Mouse (Mus musculus): ENCODE measurements around the gene Sgpp1. TPM values are rescaled to one million over a fixed set of nuclear protein-coding genes. Genes with fewer than 3 reads are reported as not detected.
A peak's percentile ranks its signal among the peaks of the same experiment; 100 is the strongest.
"Not testable (repeated sequence)": the region's sequence is repeated elsewhere in the genome, so short reads cannot be mapped to it uniquely, and the experiment has no call there.

Sgpp1 gene
- polyA plus RNA-seq, 3 experiments from 2014 or later: 10.7 to 18.4 (median 12.1) TPM

DNA sequence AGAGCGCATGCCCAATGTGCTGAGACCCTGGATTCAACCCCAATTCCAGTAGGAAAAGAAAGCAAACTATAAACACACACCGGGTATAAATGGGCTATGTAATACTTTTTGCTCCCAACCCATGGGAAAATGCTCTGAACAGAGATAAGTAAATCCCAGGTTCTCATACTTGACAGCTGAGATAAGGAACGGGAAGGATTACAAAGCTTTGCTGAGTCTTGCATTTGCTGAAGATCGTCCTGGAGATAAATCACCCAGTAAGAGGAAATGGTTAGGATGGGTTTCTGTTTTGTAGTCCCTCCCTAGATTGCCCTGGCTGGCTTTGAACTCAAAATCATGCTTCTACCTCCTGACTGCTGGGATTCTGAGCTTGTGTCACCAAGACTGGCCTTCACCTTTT lies 48.2 kb downstream of the Sgpp1 start:
- no peak for ATAC-seq

DNA sequence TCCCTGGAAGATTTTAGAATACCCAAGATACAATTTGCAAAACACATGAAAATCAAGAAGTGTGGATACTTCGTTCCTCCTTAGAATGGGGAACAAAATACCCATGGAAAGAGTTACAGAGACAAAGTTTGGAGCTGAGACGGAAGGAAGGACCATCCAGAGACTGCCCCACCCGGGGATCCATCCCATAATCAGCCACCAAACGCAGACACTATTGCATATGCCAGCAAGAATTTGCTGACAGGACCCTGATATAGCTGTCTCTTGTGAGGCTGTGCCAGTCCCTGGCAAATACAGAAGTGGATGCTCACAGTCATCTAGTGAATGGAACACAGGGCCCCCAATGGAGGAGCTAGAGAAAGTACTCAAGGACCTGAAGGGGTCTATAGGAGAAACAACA lies 51.5 kb downstream of the Sgpp1 start:
- not testable (repeated sequence) for ATAC-seq

DNA sequence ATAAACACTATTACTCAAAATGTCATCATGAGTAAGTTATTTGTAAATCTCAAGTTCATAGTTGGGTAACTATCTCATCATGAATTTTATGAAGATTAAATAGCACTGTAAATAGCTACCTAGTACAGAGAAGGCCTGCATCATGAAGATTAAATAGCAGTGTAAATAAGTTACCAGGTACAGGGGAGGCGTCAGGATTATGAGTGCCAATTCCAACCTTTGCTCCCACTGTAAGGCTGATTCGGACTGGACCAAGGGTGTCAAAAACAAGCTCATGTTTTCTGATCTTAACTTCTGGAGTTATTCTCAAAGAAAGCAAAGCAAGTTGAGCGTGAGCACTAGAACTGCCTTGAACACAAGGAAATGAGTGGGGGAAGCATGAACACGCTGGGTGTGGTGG lies 51.9 kb downstream of the Sgpp1 start:
- no peak for ATAC-seq

DNA sequence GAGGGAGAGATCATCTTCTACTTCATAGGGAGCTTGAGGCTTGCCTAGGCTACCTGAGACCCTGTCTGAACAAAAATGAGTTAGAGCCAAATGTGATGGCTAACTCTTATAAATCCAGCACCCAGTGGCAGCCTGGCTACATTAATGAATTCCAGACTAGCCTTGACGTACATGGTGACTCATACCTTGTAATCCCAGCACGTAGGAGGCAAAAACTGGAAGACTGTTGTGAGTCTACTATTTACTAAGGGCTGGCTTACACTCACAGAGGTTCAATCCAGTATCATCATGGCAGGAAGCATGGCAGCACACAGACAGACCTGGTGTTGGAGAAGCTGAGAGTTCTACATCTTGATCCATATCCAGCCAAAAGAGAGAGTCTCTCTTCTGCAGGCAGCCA lies 52.7 kb downstream of the Sgpp1 start:
- ATAC-seq: no peak

DNA sequence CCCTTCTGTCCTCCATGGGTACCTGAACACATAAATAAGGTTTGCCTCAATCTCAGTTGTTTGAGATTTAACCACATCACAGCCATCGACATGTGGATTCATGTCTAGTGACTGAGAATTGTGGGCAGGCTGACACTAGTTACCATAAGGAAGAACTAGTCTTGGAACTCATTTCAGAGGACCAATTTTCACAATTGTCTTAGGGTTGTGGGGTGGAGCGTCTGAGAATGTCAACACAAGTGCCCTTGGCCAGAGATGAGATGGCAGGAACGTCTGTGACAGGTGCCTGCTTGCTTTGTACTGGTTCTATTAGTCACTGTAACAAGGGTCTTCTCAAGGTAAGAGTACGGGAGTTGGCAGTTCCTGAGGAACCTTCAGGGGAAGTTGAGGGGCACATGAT lies 54.4 kb downstream of the Sgpp1 start:
- no peak for ATAC-seq

DNA sequence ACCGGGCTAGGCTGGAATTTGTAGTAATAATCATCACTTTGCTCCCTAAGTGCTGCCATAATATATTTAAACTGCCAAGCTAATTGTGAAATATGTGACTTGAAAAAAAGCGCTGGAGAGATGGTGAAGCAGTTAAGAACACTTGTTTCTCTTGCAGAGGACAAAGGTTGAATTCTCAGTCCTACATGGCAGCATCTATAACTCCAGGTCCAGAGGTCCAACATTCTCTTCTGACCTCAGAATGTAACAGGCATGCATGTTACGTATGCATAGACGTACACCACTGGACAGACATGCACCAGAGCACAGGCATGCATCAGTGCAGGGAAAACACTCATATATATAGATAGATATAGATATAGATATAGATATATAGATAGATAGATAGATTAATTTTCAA lies 57.1 kb downstream of the Sgpp1 start:
- no peak for ATAC-seq

DNA sequence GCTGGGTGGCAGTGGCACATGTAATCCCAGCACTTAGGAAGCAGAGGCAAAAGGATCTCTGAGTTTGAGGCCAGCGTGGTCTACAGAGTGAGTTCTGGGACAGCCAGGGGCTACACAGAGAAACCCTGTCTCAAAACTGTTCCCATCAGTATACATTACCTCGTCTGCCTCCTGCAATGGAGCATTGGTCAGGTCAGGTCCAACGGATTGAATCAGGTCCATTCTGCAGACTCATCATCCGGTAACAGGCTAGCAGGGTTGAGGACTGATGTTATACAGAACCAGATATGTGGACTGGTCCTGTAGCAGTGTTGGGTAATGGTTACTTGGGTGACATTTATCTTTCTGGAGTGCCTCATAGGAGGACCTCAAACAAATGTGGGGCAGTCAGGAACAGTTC lies 62.9 kb downstream of the Sgpp1 start:
- ATAC-seq: no peak

DNA sequence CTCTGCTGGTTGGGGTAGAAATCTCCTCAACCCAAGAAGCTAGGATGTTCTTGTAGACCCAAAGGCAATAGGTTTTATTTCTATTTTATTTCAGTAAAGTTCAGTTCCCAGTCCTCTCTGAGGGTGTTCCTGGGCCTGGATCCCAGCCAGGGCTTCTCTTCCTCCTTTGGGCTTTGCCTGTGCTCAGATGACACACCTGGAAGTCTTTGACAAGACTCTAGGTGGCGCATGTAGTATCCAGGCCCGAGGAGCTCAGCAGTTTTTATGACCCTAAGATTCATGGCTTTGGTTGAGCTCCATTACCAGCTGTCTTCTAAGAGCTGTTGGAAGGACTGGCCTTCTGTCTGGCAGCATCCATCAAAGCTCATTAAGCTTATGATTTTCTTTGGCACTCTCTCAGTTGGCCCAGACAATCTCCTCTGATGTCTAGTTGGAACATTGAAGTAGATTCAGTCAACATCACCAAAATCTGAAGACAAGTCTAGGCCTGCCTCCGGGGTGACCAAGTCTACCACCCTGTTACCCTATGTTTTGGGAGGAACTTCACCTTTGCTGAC lies 63.7 kb downstream of the Sgpp1 start:
- ATAC-seq: no peak

DNA sequence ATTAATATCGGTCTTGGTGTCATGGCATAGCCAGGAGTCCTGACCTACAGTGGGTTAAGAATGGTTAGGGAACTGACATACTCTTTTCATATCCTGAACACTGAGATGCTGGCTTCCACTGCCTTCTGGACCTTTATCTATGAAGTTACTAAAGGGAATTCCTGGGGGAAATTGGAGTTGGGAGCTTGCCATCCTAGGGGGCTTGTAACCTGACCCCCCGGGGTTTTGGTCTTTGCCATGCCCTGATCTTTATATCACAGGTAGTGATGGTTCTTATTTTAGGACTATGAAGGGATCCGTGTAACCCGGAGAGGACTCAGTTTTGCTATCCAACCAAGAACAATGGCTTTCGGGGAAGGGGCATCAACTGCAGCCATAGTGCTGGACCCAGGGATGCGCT lies 64.9 kb downstream of the Sgpp1 start:
- no peak for ATAC-seq

DNA sequence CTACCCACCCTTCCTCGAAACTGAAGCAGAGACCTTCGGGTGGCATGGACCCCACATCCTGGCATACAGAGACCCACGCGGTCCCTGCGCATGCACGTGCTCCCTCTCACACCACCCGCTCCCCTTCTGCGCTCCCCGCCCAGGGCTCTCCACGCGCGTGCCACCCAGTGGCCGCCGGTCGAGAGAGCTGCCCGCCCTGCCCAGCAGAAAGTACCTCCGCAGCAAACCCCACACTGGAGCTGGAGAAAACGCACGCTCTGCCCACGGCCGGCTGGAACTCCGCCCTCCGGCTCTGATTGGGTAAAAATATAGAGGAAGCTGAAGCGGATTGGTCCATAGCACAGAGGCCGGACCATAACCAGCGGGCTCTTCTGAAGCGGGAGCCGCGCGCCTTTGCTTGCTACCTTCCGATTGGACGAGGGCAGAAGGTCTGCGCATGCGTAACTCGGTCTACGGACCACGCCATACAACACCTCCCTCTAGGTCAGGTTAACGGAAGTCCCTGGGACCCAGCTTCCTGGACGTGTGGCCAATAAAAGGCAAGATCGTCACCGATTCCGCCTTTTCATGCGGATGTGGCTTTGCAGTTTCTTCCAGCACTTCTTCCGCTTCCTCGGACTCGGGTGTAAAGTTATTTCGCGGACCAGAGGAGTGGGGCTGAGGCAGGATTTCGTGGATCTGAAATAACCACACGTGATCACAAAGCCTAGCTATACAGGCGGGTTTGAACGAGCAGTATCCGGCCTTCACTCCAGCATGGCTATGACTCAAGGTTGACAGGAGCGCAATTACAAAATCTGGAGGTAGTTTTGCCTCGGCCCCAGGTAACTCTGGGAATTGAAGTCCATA lies 66.0 kb downstream of the Sgpp1 start, which contains the start of gene Wdr89:
Wdr89 (minus strand) TSS at position 280 of the 849 bp plus-strand sequence.
- ATAC-seq: peak; percentile 90

DNA sequence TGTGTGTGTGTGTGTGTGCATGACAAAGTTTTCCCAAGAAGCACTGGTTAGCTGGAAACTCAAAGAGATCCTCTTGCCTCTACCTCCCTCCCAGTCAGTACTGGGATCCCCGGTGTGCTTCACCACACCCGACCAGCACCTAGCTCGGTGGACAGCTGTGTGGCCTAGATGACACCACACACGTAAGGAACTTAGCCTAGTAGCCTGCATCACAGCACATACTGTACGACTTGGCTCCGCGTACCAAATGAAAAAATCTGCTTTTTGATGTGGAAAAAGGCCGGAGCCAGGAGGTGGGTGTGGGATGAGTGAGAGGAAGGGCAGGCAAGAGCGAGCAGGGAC lies 66.6 kb downstream of the Sgpp1 start:
- ATAC-seq: peak; percentile 1

DNA sequence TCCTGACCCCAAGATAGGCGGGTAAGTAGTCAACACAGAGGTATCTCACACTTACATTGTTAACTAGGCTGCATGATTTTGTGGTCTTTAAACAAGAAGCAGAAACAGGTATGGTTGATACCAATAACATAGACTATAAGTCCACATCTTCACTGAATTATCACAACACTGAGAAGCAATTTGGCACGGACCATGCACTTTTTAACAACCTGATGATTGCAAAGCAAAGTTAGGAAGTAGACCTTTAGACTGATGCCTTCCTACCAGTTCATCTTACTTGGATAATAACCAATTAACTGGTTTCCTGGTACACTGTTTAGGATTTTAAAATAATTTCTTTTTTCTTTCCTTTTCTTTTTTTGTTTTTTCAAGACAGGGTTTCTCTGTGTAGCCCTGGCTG lies 67.3 kb downstream of the Sgpp1 start:
- no peak for ATAC-seq

DNA sequence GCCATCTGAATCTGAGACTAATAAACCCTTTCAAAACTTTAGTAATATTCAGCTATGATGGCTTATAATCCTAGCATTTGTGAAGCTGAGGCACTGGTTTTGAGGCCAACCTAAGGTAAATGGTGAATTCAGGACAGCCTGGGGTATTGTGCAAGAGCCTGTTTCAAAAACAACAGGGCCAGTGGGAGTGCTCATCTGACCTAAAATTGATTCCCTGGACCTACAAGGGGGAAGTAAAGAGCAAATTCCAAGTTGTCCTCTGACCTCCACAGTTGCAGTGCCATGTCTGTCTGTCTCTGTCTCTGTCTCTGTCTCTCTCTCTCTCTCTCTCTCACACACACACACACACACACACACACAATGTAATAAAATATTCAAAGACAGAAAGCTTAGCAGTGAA lies 68.6 kb downstream of the Sgpp1 start:
- ATAC-seq: no peak

DNA sequence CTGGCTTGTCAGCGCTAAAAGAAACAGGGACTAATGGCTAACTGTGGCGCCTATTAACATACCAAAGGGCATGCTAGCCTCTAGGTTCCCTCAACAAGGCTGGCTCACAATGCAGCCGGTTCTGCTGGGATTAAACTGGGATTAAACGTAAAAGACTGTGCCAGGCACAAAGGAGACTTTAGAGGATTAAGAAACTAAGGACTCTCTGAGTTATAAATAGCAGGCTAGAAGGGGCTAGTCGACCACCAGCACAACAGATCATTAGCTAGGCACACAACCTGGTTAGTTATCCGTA lies 71.1 kb downstream of the Sgpp1 start:
- ATAC-seq: no peak

Other genes starting within 250 kb of the Sgpp1 start
- 1 to 10 TPM; 6.3 to 8.3 (median 7.3) TPM for gene Ppp2r5e, start 139.5 kb downstream of the Sgpp1 start, polyA plus RNA-seq (2017; shearing (Covaris generic))
- 10 to 100 TPM; 15.7 to 29.2 (median 21.9) TPM for gene Wdr89, start 66.2 kb downstream of the Sgpp1 start, polyA plus RNA-seq (2017; shearing (Covaris generic))
- gene Syne2, start 82.4 kb upstream of the Sgpp1 start, polyA plus RNA-seq (2017; shearing (Covaris generic)): 10 to 100 TPM; 14.7 to 16.0 (median 15.6) TPM

Measured in inflammation-experienced regulatory T-cells, adult 6 months (primary cell).